Mouse (Mus musculus) stomach, embryonic 14.5 days (tissue): ENCODE data around the gene Slc26a3. TPM values are rescaled to one million over a fixed set of nuclear protein-coding genes. Genes with fewer than 3 reads are reported as not detected.

Experiments
- ATAC-seq: fragments of 200-750 bp; cut with Nextera tagmentation; 2 replicates; pipeline ENCODE4 v1.8.0; 2017; ENCODE audit warnings: low read depth, moderate TSS enrichment; ENCODE audit not compliant: insufficient number of reproducible peaks, insufficient read depth, low FRiP score
- H3K27ac ChIP-seq: fragments of 300-500 bp; sonication (generic); 2 replicates; pipeline ENCODE4 v1.5.1; 2014; ENCODE audit warnings: mild to moderate bottlenecking, low read length, moderate library complexity, mixed read lengths
- H3K27me3 ChIP-seq: fragments of 300-500 bp; sonication (generic); 2 replicates; pipeline ENCODE4 v1.6.1; 2014; ENCODE audit warnings: low read length, control low read depth, mixed read lengths; ENCODE audit not compliant: control insufficient read depth, insufficient read depth
- H3K36me3 ChIP-seq: fragments of 300-500 bp; sonication (generic); 2 replicates; pipeline ENCODE4 v1.6.1; 2014; ENCODE audit warnings: mild to moderate bottlenecking, control low read depth, low read length, moderate library complexity, mixed read lengths; ENCODE audit not compliant: control insufficient read depth, insufficient read depth
- H3K4me1 ChIP-seq: fragments of 300-500 bp; sonication (generic); 2 replicates; pipeline ENCODE4 v1.6.1; 2014; ENCODE audit warnings: low read length, control low read depth, mixed read lengths; ENCODE audit not compliant: control insufficient read depth, insufficient read depth
- H3K4me2 ChIP-seq: fragments of 300-500 bp; sonication (generic); replicated peaks from 2 replicates; pipeline ENCODE4 v1.6.1; 2014; ENCODE audit warnings: low read depth, low read length, control low read depth
- H3K4me3 ChIP-seq: fragments of 300-500 bp; sonication (generic); 2 replicates; pipeline ENCODE4 v1.5.1; 2014; ENCODE audit warnings: low read depth, low read length, control low read depth
- H3K9ac ChIP-seq: fragments of 300-500 bp; sonication (generic); replicated peaks from 2 replicates; pipeline ENCODE4 v1.6.1; 2014; ENCODE audit warnings: low read depth, mild to moderate bottlenecking, control low read depth, low read length, moderate library complexity, mixed read lengths
- H3K9me3 ChIP-seq: fragments of 300-500 bp; sonication (generic); 2 replicates; pipeline ENCODE4 v1.6.1; 2016; ENCODE audit warnings: low read depth, low read length, control low read depth; ENCODE audit not compliant: control insufficient read depth
- WGBS: fragments of 180-500 bp; shearing (Covaris S2); extraction: QIAGEN DNeasy Blood & Tissue Kit; methylation state at CpG from one replicate; pipeline ENCODE4 v1.1.7; 2014; 5-methylcytosine and 5-hydroxymethylcytosine counted together
- polyA plus RNA-seq: library from polyadenylated mRNA; unstranded; fragments of >200 nt; fragmentation: Nextera tagmentation; extraction: Ambion mirVana; gene quantifications from 2 replicates; pipeline ENCODE4 v1.2.1, GENCODE M21; 2014

Gene Slc26a3
- polyA plus RNA-seq, 1 experiment from 2014 or later = 0.16 TPM

DNA sequence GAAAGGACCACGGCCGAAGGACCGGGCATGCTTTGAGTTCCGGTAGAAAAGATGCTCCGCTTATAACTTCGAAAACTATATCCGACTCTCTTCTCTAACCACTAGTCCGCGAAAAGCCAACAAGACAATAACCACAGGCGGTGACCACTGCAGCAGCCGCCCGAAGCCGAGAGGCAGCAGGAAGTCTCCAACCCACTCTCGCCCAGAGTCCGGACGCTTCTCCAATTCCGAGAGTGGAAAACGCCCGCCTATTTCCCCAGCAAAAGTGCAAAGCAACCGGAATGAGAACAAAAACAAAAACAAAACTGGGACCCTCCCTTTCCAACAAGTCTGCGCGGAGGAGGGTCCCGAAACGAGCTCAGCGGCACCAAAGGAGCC is 108.3 kb downstream of the Slc26a3 start:
- H3K4me3 ChIP-seq = peak overlapping the region; percentile 91
- under 1% methylated on average over 25 of the region's 25 CpGs for WGBS

DNA sequence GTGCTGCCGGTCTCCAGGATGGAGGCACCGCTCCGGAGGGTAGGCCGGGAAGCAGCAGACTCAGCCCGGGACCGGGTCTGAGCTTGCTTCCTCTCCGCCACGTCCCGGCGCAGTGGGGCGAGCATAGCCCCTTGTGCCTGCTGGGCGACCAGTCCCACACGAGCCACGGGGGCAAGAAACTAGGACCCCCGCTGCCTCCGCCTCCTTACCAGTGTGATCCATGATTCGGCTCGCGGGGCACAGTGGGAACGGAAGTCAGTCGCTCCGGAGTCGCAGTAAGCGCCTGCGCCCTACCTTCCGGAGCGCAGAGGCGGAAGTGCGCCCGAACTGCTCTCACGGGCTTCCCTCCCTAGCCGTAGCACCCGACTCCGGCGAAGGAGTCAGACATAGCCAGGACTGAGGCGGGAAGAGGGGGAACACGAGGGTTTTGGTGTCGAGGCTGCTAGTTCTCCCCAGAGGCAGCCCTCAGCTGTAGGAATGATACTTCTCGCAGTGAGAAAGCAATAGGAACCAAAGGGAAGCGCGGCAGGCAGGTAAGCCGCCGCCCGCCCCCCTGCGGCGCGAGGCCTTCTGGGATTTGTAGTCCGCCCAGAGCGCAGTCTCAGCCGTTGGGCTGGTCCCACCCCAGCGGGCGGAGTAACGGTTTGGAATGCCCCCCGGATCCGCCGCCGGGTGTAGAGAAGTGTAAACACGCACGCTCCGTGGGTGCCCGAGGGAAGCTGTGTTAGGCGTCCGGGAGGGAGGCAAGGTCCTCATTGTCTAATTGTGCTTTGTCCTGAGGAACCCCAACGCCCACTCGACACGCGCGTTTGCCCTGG is 108.9 kb downstream of the Slc26a3 start, which contains the start of gene Cbll1:
Cbll1 (minus strand) TSS at position 303 of the 818 bp plus-strand sequence.
- peak within 1 kb of the TSS; percentile 78 for H3K9ac ChIP-seq
- WGBS = under 1% methylated on average over 68 of the region's 68 CpGs
- peak; percentile 98 for ATAC-seq
- no peaks in the 10 kb centered on the region for H3K27me3 ChIP-seq
- H3K4me1 ChIP-seq = peaks cover 9% of the 10 kb centered on the region; the same call in 1 of the 2 replicates
- H3K36me3 ChIP-seq = no peaks in the 10 kb centered on the region; the same call in 1 of the 2 replicates
- peak within 1 kb of the TSS; percentile 70 for H3K4me2 ChIP-seq
- H3K27ac ChIP-seq = peak within 1 kb of the TSS; percentile 70
- H3K4me3 ChIP-seq = peak within 1 kb of the TSS; percentile 91
- no peaks in the 10 kb centered on the region for H3K9me3 ChIP-seq

More for the DNA sequence above, 108.3 kb downstream of the Slc26a3 start:
- Histone ChIP-seq H3K4me2 (peak overlapping the region; percentile 70), H3K4me1 (peaks cover 9% of the 10 kb centered on the region; the same call in 1 of the 2 replicates), H3K27me3 (no peaks in the 10 kb centered on the region), H3K36me3 (peaks cover 6% of the 10 kb centered on the region; the same call in 1 of the 2 replicates), H3K27ac (peak overlapping the region; percentile 70; the same call in 1 of the 2 replicates), H3K9me3 (no peaks in the 10 kb centered on the region), H3K9ac (peak overlapping the region; percentile 78)
- no peak for ATAC-seq

DNA sequence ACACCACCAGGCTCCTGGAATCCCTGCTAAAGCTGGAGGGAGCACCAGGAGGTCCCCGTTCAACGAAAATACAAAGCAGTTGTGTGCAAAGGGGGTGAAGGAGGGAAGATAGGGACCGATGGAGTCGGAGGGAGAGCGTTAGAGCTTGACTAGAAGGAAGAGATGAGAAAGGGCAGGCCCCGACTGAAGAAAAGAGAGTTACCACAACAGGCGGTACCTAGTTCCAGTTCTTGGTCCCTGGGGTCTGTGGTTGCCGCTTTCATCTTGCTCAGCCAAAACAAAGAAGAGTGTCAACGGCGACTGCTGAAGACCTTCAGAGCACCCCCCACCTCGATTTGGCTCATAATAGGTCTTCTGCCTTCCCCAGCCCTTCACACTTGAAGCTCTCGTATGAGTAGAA is 109.5 kb downstream of the Slc26a3 start:
- no peaks in the 10 kb centered on the region; the same call in 1 of the 2 replicates for H3K36me3 ChIP-seq
- no peaks in the 10 kb centered on the region for H3K9me3 ChIP-seq
- H3K4me1 ChIP-seq = peaks cover 9% of the 10 kb centered on the region; the same call in 1 of the 2 replicates
- 5% methylated on average over 12 of the region's 12 CpGs for WGBS
- H3K27me3 ChIP-seq = no peaks in the 10 kb centered on the region
- peak overlapping the region; percentile 65 for H3K4me2 ChIP-seq
- no peak for ATAC-seq
- H3K27ac ChIP-seq = peak overlapping the region; percentile 70; the same call in 1 of the 2 replicates
- H3K4me3 ChIP-seq = peak overlapping the region; percentile 91
- H3K9ac ChIP-seq = peak overlapping the region; percentile 78

DNA sequence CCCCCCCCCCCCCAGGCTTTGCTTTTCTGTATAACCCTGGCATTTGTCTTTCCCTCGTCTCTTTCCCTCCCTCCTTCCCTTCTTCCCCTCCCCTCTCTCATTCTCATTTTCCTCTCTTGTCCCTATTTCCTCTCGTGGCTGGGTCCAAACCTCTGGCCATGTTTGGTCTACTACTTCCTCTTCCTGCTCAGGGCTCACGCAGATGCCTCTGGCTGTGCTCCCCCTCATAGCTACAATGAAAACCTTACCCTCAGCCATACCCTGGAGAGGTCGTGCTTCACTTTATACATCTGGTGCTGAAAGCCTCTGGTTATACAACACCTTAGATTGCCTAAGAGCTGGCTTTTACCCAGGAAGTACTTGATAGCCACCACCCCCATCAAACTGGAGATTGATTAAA is 110.6 kb downstream of the Slc26a3 start:
- Histone ChIP-seq H3K27me3 (no peaks in the 10 kb centered on the region), H3K9ac (no peak overlapping the region), H3K4me2 (no peak overlapping the region), H3K4me1 (peaks cover 9% of the 10 kb centered on the region; the same call in 1 of the 2 replicates), H3K27ac (no peak overlapping the region), H3K36me3 (no peaks in the 10 kb centered on the region; the same call in 1 of the 2 replicates), H3K9me3 (no peaks in the 10 kb centered on the region), H3K4me3 (no peak overlapping the region)
- WGBS = 57% methylated on average over 4 of the region's 4 CpGs
- ATAC-seq = no peak

DNA sequence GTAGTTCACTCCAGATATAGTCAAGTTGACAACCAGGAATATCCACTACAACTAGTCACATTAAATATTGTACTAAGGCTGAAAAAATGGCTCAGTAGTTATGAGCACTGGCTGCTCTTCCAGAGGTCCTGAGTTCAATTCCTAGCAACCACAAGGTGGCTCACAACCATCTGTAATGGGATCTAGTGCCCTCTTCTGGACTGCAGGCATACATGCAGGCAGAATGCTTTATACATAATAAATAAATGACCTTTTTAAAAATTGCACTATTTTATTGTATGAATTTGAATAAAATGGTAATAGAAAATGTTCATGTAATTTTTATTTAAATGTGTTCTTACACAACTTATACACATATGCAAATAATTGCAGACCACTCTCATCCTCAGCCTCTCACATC is 112.5 kb downstream of the Slc26a3 start:
- no peaks in the 10 kb centered on the region for H3K36me3 ChIP-seq
- no peak overlapping the region for H3K9ac ChIP-seq
- no peaks in the 10 kb centered on the region for H3K27me3 ChIP-seq
- no peaks in the 10 kb centered on the region for H3K9me3 ChIP-seq
- ATAC-seq = no peak
- no peak overlapping the region for H3K4me3 ChIP-seq
- H3K4me2 ChIP-seq = no peak overlapping the region
- H3K27ac ChIP-seq = no peak overlapping the region
- peaks cover 4% of the 10 kb centered on the region; the same call in 1 of the 2 replicates for H3K4me1 ChIP-seq

DNA sequence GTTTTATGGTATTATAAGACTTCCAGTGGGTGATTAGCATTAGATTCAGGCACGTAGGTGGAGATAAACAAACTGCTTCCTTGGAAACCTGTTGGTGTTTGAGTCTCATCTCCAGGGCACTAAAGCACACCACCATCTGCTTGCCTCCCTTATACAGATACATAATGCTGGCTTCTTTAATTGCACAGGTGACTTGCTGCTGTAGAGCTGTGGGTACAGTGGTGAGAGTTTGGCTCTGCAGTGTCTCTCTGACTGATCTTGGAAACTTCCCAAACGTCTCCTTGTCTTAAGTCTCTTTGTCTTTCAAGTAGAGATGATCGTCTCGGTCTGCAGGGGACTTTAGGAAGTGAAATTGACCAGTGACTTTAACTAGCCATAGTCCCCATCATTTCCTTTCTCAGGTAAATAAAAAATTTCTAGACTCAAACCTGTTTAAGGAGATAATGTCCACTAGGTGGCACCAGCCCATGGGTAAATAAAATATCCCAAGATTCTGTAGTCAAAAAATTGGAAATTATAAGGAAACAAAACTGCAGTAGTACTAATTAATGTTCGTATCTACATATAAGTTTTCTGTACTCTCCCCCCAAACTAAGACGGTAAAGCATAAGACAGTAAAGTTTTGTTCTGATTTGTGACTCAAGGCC is 117.2 kb downstream of the Slc26a3 start:
- no peak overlapping the region for H3K9ac ChIP-seq
- no peak overlapping the region for H3K4me3 ChIP-seq
- H3K4me2 ChIP-seq = no peak overlapping the region
- WGBS = 41% methylated on average over 6 of the region's 6 CpGs
- H3K36me3 ChIP-seq = no peaks in the 10 kb centered on the region
- no peaks in the 10 kb centered on the region for H3K27me3 ChIP-seq
- H3K4me1 ChIP-seq = no peaks in the 10 kb centered on the region
- H3K9me3 ChIP-seq = no peaks in the 10 kb centered on the region
- H3K27ac ChIP-seq = no peak overlapping the region
- ATAC-seq = no peak

DNA sequence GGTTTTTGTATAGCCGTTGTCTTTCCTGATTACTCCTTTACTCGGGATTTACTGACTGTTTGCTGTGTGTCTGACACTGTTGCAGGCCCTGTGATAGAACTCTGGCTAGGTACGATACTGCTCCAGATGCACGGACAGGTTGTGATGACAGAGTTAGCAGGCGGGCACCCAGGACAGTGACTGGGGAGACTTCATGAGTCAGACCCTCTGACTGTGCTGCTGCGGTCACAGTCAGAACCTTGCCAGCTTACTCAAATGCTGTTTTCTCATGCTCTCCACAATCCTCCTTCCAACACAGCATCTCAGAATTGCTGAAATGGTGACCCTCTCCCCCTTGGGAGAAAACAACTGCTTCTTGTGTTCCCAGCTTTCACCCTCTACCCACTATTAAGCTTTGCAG is 117.8 kb downstream of the Slc26a3 start:
- H3K4me3 ChIP-seq = no peak overlapping the region
- no peaks in the 10 kb centered on the region for H3K4me1 ChIP-seq
- H3K36me3 ChIP-seq = no peaks in the 10 kb centered on the region
- H3K4me2 ChIP-seq = no peak overlapping the region
- H3K27me3 ChIP-seq = no peaks in the 10 kb centered on the region
- no peaks in the 10 kb centered on the region for H3K9me3 ChIP-seq
- H3K27ac ChIP-seq = no peak overlapping the region
- ATAC-seq = no peak
- no peak overlapping the region for H3K9ac ChIP-seq
- WGBS = 77% methylated on average over 6 of the region's 6 CpGs

DNA sequence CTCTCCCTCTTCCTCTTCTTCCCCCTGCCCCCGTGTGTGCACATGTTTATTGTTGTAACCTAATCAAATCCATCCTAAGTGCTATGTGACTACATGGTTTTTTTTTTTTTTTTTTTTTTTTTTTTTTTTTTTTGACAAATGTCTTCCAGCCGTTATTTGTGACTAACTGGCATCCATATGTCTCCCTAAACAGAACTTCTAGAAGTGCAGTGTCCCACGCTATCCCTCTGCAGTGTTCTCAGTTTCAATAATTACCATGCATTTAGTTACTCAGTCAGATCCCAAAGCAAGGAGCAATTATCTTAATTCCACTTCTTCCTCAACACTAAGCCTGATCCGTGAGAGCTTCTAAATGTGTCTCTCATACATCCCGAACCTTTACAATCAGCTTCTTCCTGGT is 120.5 kb downstream of the Slc26a3 start:
- Histone ChIP-seq H3K27ac (no peak overlapping the region), H3K9me3 (no peaks in the 10 kb centered on the region), H3K36me3 (no peaks in the 10 kb centered on the region), H3K27me3 (no peaks in the 10 kb centered on the region), H3K9ac (no peak overlapping the region), H3K4me1 (no peaks in the 10 kb centered on the region), H3K4me3 (no peak overlapping the region), H3K4me2 (no peak overlapping the region)
- no peak for ATAC-seq
- WGBS = 50% methylated on average over 5 of the region's 5 CpGs
